Mouse (Mus musculus) right cerebral cortex, postnatal 25 days (tissue): ENCODE results near the gene Aif1.
A peak's percentile ranks its signal among the peaks of the same experiment; 100 is the strongest.

Source experiments
- DNase-seq: peaks from one replicate; pipeline ENCODE4 v3.0.0; 2022

Aif1 gene

DNA sequence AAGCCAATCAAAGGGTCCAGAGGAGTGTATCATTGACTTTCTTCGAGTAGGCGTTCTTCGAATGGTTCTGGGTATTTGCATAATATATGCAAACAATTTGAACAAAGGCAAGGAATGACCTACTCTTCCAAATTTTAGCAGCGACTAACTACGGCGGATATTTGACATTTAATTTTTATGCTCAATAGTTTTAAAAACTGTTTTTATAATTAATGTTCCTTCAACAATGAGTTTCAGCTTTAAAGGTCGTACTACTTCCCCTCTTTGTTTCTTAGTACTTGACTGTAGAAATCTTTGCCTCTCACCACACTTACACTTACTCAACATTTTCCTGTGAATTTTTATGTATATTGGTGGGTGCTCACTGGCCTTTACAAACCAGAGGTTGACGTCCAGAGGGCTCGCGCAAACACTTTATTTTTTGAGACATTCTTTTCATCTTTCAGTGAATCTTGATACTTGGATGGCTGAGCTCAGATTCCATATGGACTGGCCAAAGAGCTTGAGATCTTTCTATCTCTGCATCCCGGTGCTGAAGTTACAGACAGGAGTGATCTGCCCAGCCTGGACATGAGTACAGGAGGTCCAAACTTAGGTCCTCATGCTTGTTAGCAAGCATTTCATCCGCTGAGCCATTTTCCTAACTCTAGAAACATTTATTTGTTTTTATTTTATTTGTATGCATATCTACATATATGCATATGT lies 10.3 kb downstream of the Aif1 start:
- DNase-seq, result no peak

DNA sequence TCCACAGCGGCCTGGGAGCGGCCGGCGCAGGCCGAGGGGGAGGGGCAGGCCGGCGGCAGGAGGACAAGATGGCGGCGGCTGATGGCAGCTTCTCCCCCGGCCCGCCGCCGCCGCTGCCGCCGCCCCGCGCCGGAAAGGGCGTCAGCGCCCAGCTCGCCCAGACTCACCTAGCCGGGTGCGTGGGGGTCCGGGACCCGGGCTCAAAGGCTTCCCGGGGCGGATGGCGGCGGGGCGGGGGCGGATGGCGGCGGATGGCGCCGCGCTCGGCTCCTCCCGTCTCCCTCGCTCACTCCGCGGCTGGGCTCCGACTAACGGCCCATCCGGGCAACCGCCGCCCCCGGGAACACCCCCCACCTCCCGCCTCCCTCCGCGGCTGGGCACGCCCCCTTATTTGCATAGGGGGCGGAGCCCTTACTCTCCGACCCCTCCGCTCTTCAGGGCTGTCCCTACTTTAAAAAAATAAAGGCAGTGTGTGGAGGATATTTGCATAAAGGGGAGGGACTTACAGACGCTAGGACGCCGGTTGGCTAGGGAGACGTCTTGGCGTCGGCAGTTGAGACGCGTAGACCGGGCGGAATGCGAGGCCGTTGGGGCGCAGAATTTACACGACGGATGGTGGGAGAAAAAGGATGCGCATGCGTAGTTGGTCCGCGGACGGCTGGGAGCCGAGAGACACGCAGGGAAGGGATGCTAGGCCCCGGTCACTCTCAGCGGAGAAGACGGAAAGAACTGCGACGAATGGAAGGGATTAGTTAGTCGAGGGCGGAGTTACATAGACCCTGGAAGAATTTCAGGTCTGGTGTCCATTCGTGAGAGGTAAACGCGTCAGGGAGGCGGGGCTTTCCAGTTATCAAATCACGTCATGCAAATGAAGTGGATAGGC lies 11.1 kb downstream of the Aif1 start, which contains the start of gene Prrc2a:
TSS of gene Prrc2a (minus strand) at position 330 of the 883 bp plus-strand sequence.
- DNase-seq, result peak; percentile 98

GRCm38 (mm10) chr17:35164218-35164567 lies 11.7 kb downstream of the Aif1 start:
- DNase-seq, result no peak

GRCm38 (mm10) chr17:35163326-35164081 lies 12.4 kb downstream of the Aif1 start:
- DNase-seq, result no peak

DNA sequence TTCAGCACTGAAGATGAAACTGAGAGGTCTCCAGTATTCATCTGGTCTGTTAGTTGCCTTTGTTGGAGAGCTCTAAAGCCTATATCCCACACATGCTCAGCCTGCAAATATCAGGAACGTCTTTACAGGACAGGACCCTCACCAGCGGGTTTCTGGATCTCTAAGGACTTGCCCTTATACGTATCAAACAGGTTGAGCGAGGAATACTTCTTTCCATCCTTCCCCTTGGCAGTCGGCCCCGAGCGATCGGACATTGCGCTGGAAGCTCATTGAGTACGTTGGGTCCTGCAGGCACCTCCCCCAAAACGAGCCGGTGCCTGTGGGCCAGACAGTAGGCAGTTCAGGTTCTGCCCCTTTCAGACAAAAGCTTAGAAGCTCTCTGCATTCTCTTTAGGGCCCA lies 13.1 kb downstream of the Aif1 start:
- no peak for DNase-seq

DNA sequence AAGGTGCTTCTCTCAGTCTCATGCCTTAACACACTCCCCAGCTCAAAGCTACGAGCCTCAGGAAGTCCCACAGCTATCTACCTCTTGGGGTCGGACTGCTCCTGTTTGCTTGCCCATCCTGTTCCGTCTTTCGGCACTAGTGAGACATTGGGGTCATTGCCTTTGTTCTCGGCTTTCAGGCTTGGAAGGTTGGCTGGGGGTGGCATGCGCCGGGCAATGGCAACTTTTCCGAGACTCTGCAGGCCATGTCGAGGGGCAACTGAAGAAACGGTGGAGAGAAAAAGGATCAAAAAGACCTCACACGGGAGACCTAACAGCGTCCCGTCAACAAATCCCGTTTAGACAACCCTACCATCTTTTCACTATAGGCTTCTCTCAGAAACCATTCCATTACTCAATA lies 13.7 kb downstream of the Aif1 start:
- DNase-seq, result no peak

DNA sequence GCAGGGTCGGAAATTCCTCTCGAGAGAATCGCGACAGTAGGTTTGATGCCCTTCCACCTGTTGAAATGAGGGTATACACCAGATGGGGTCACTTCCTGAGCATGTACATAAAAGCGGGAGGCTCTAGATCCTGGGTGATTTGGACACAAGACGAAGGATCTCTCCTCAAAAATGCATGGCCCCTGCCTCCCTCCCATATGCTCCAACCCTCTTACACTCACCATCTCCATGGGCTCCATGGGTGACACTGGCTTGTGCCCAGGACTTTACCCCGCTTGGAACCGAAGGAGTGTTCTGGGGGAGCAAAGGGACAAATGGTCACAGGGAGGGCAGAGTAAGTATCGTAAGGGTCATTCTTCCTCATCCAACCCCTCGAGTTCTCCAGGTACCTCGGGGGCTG lies 14.4 kb downstream of the Aif1 start:
- no peak for DNase-seq

DNA sequence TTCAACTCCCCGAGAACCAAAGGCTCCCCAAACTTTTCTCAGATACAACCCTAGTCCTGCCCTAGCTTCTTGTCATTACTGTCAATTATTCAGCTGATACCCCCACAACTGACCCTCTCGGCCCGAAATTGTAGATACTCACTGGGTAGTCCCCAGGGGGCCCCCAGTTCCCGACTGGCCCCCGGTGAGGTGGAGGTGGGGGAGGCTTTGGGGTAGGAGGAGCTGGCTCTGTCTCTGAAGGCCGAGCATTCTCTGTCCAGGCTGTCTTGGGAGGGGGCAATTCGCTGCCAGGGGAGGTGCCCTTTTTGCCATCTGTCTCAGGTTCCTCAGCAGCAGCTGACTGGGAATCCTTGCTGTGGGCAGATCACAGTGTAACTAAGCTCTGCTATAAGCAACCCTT lies 16.2 kb downstream of the Aif1 start:
- DNase-seq, result no peak

- no peak for DNase-seq
These were observed 16.8 kb downstream of the Aif1 start for GRCm38 (mm10) chr17:35158850-35159593.

DNA sequence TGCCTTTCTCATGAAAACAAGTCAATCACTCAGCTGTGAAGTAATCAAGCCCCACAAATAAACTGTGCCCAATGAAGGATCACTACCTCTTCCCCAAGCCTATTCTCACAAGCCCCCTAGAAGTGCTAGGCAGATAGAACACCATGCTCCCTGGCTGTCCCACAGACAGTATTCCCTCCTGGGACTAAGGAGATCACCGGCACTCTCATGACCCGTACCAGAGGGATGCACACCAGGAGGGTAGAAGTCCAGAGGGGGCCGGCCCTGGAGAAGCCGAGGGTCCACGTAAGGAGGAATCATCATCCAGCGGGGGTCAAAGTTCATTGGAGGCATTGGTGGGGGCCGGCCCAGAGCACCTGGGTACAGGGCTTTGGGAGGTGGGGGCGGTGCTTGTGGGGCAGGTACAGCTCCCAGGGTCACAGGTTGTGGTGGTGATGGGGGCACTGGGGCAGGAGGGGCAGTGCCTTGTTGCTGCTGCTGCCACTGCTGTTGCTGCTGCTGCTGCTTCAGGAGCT lies 18.1 kb downstream of the Aif1 start:
- no peak for DNase-seq

GRCm38 (mm10) chr17:35157254-35157653 lies 18.6 kb downstream of the Aif1 start:
- no peak for DNase-seq

GRCm38 (mm10) chr17:35156461-35157200 lies 19.2 kb downstream of the Aif1 start:
- no peak for DNase-seq

GRCm38 (mm10) chr17:35155451-35155850 lies 20.4 kb downstream of the Aif1 start:
- DNase-seq, result no peak

- no peak for DNase-seq
These were observed 21.3 kb downstream of the Aif1 start for GRCm38 (mm10) chr17:35154616-35155015.

DNA sequence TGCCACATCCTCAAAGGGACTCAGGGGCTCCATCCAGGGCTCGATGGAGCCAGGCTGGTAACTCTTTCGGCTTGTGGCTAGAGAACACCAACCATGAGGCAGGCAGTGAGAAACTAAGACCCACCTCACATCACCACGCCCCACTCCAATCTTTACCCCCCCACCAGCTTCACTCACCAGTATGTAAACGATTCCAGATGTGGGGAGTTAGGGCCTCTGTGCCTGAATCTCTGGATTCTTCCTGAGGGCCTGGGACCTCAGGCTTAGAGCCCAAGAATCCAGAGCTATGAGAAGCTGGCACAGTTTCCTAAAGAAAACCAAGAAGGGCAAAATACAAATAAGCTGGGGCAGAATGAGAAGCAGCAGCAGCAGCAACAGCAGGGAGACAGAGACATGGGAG lies 21.9 kb downstream of the Aif1 start:
- no peak for DNase-seq

- DNase-seq, result no peak
These were observed 22.8 kb downstream of the Aif1 start for GRCm38 (mm10) chr17:35153077-35153476.

GRCm38 (mm10) chr17:35152121-35152520 lies 23.7 kb downstream of the Aif1 start:
- DNase-seq, result no peak

DNA sequence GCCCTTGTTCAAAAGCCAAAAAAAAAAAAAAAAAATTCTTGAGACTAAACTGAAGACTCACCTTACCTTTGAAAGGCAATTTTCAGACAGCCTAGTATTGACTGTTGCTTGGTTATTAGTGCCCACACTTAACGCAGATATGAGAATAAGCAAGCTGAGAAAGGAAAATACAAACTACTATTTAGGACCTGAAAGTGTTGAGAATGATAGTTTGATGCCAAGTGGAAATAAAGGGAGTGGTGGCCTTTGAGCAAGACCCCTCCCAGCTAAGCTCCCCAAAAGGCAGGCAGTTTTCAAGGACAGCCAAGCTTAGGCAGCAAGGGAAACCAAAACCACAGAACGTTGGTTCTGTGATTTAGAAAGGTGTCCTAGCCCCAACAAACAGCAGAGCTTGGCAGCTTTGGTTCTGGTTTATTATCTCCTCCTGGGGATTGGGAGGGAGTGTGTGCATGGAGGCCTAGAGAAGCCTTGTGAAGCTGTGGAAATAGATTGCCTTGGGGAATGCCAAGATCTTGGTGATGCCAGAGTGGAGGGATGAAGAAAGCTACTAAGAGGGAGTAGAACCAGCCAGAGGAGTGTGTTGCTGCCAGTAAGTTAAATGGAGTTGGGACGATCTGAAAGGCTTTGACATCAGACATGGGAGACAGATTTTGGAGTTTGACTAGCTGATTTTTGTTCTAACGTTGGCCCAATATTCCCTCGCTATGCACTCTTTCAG lies 27.8 kb downstream of the Aif1 start:
- DNase-seq, result no peak

GRCm38 (mm10) chr17:35147348-35147747 lies 28.5 kb downstream of the Aif1 start:
- no peak for DNase-seq

- no peak for DNase-seq
These were observed 29.7 kb downstream of the Aif1 start for GRCm38 (mm10) chr17:35146139-35146538.

GRCm38 (mm10) chr17:35141971-35142370 lies 33.9 kb downstream of the Aif1 start:
- DNase-seq, result no peak
